Mouse (Mus musculus): ENCODE results near the gene Eif4a2.

- TF ChIP-seq CTCF (IDR thresholded peaks at IDR 0.05; ENCODE audit: low read depth) (no peak), EP300 (optimal IDR thresholded peaks at IDR 0.05) (no peak)
Measured at GRCm38 (mm10) chr16:23112861-23113435, 5.7 kb downstream of the Eif4a2 start.

All from stomach, postnatal 0 days (tissue).